Mouse (Mus musculus) neural tube, embryonic 12.5 days (tissue): ENCODE results near the gene Pygo2. TPM values are rescaled to one million over a fixed set of nuclear protein-coding genes. Genes with fewer than 3 reads are reported as not detected.
A peak's percentile ranks its signal among the peaks of the same experiment; 100 is the strongest.
"Not testable (repeated sequence)": the region's sequence is repeated elsewhere in the genome, so short reads cannot be mapped to it uniquely, and the experiment has no call there.

ENCODE experiments used
- ATAC-seq: fragments of 200-750 bp; cut with Nextera tagmentation; 2 replicates; pipeline ENCODE4 v1.8.0; 2017; ENCODE audit warnings: low read depth, mild to moderate bottlenecking, moderate TSS enrichment, moderate library complexity; ENCODE audit not compliant: low FRiP score
- H3K27ac ChIP-seq: fragments of 300-500 bp; sonication (generic); 2 replicates; pipeline ENCODE4 v1.5.1; 2016
- H3K27me3 ChIP-seq: fragments of 300-500 bp; sonication (generic); replicated peaks from 2 replicates; pipeline ENCODE4 v1.6.1; 2016; ENCODE audit warnings: mild to moderate bottlenecking
- H3K36me3 ChIP-seq: fragments of 300-500 bp; sonication (generic); 2 replicates; pipeline ENCODE4 v1.6.1; 2016; ENCODE audit warnings: mild to moderate bottlenecking
- H3K4me1 ChIP-seq: fragments of 300-500 bp; sonication (generic); 2 replicates; pipeline ENCODE4 v1.6.1; 2016
- H3K4me2 ChIP-seq: fragments of 300-500 bp; sonication (generic); replicated peaks from 2 replicates; pipeline ENCODE4 v1.6.1; 2016; ENCODE audit warnings: mild to moderate bottlenecking
- H3K4me3 ChIP-seq: fragments of 300-500 bp; sonication (generic); 2 replicates; pipeline ENCODE4 v1.5.1; 2016
- H3K9ac ChIP-seq: fragments of 300-500 bp; sonication (generic); 2 replicates; pipeline ENCODE4 v1.6.1; 2016; ENCODE audit warnings: mild to moderate bottlenecking
- H3K9me3 ChIP-seq: fragments of 300-500 bp; sonication (generic); 2 replicates; pipeline ENCODE4 v1.6.1; 2016; ENCODE audit warnings: mild to moderate bottlenecking
- WGBS: fragments of 180-500 bp; shearing (Covaris S2); methylation state at CpG from one replicate; pipeline ENCODE4 v1.1.7; 2016; 5-methylcytosine and 5-hydroxymethylcytosine counted together
- polyA plus RNA-seq: library from polyadenylated mRNA; unstranded; fragments of >200 nt; fragmentation: Nextera tagmentation; extraction: Ambion mirVana; gene quantifications from 2 replicates; pipeline ENCODE4 v1.2.1, GENCODE M21; 2016

The Pygo2 gene
- polyA plus RNA-seq, 1 experiment from 2014 or later: 55.9 TPM

GRCm38 (mm10) chr3:89425876-89426275 lies 4.1 kb upstream of the Pygo2 start:
- WGBS: 88% methylated on average over 4 of the region's 4 CpGs

GRCm38 (mm10) chr3:89429021-89429420 lies 993 bp upstream of the Pygo2 start:
- not testable (repeated sequence) for H3K4me2 ChIP-seq, H3K27ac ChIP-seq, ATAC-seq, H3K9ac ChIP-seq, H3K27me3 ChIP-seq, H3K4me3 ChIP-seq, H3K9me3 ChIP-seq
- WGBS: 93% methylated on average over 7 of the region's 7 CpGs
- Histone ChIP-seq H3K36me3 (peaks cover 46% of the 10 kb centered on the region), H3K4me1 (peaks cover 11% of the 10 kb centered on the region)

More at GRCm38 (mm10) chr3:89425876-89426275, 4.1 kb upstream of the Pygo2 start:
- no peak overlapping the region for H3K4me2 ChIP-seq
- peaks cover 31% of the 10 kb centered on the region for H3K4me1 ChIP-seq
- no peaks in the 10 kb centered on the region for H3K9me3 ChIP-seq
- no peak overlapping the region for H3K4me3 ChIP-seq
- no peak overlapping the region for H3K9ac ChIP-seq
- H3K36me3 ChIP-seq: peaks cover 29% of the 10 kb centered on the region
- H3K27me3 ChIP-seq: no peaks in the 10 kb centered on the region
- ATAC-seq: no peak
- H3K27ac ChIP-seq: no peak overlapping the region

GRCm38 (mm10) chr3:89432606-89433005 lies 2.6 kb downstream of the Pygo2 start:
- Histone ChIP-seq H3K27ac (no peak overlapping the region), H3K4me1 (peaks cover 28% of the 10 kb centered on the region), H3K27me3 (no peaks in the 10 kb centered on the region), H3K4me2 (no peak overlapping the region), H3K36me3 (peaks cover 31% of the 10 kb centered on the region), H3K9me3 (no peaks in the 10 kb centered on the region), H3K9ac (no peak overlapping the region), H3K4me3 (no peak overlapping the region)
- 92% methylated on average over 8 of the region's 8 CpGs for WGBS
- ATAC-seq: no peak

- Histone ChIP-seq H3K4me2 (no peak overlapping the region), H3K27ac (no peak overlapping the region), H3K9me3 (no peaks in the 10 kb centered on the region), H3K9ac (no peak overlapping the region), H3K27me3 (no peaks in the 10 kb centered on the region), H3K4me3 (no peak overlapping the region), H3K36me3 (peaks cover 31% of the 10 kb centered on the region), H3K4me1 (peaks cover 28% of the 10 kb centered on the region)
- no peak for ATAC-seq
- WGBS: 83% methylated on average over 11 of the region's 11 CpGs
These were observed 4.5 kb downstream of the Pygo2 start for GRCm38 (mm10) chr3:89434532-89434931.

GRCm38 (mm10) chr3:89435041-89435440 lies 5.0 kb downstream of the Pygo2 start:
- H3K27ac ChIP-seq: no peak overlapping the region
- H3K9me3 ChIP-seq: no peaks in the 10 kb centered on the region
- no peaks in the 10 kb centered on the region for H3K27me3 ChIP-seq
- no peak for ATAC-seq
- H3K4me3 ChIP-seq: no peak overlapping the region
- H3K36me3 ChIP-seq: peaks cover 31% of the 10 kb centered on the region
- H3K9ac ChIP-seq: no peak overlapping the region
- peaks cover 28% of the 10 kb centered on the region for H3K4me1 ChIP-seq
- 72% methylated on average over 7 of the region's 7 CpGs for WGBS
- no peak overlapping the region for H3K4me2 ChIP-seq

GRCm38 (mm10) chr3:89436176-89437113 lies 6.4 kb downstream of the Pygo2 start, which contains the start of gene Pbxip1:
Gene Pbxip1 (plus strand): TSS chr3:89436706.
- H3K9me3 ChIP-seq: no peaks in the 10 kb centered on the region
- H3K4me1 ChIP-seq: peaks cover 17% of the 10 kb centered on the region
- peak within 1 kb of the TSS; percentile 29 for H3K4me3 ChIP-seq
- WGBS: 5% methylated on average over 16 of the region's 16 CpGs
- H3K27me3 ChIP-seq: no peaks in the 10 kb centered on the region
- no peak within 1 kb of the TSS for H3K27ac ChIP-seq
- H3K4me2 ChIP-seq: peak within 1 kb of the TSS; percentile 56
- ATAC-seq: peak; percentile 37; the same call in 1 of the 2 replicates
- peaks cover 31% of the 10 kb centered on the region for H3K36me3 ChIP-seq
- peak within 1 kb of the TSS; percentile 26 for H3K9ac ChIP-seq

- peak overlapping the region; percentile 56 for H3K4me2 ChIP-seq
- WGBS: 24% methylated on average over 5 of the region's 5 CpGs
- H3K9ac ChIP-seq: peak overlapping the region; percentile 26; the same call in 1 of the 2 replicates
- no peaks in the 10 kb centered on the region for H3K9me3 ChIP-seq
- H3K4me1 ChIP-seq: peaks cover 17% of the 10 kb centered on the region; the same call in 1 of the 2 replicates
- H3K27me3 ChIP-seq: no peaks in the 10 kb centered on the region
- H3K4me3 ChIP-seq: peak overlapping the region; percentile 29; the same call in 1 of the 2 replicates
- no peak for ATAC-seq
- peaks cover 29% of the 10 kb centered on the region for H3K36me3 ChIP-seq
- no peak overlapping the region for H3K27ac ChIP-seq
These were observed 7.3 kb downstream of the Pygo2 start for GRCm38 (mm10) chr3:89437269-89437668.

- no peaks in the 10 kb centered on the region for H3K27me3 ChIP-seq
- ATAC-seq: no peak
- H3K4me2 ChIP-seq: no peak overlapping the region
- no peaks in the 10 kb centered on the region for H3K9me3 ChIP-seq
- WGBS: 95% methylated on average over 2 of the region's 2 CpGs
- H3K36me3 ChIP-seq: peaks cover 3% of the 10 kb centered on the region; the same call in 1 of the 2 replicates
- no peak overlapping the region for H3K27ac ChIP-seq
- no peak overlapping the region for H3K4me3 ChIP-seq
- H3K4me1 ChIP-seq: peaks cover 17% of the 10 kb centered on the region; the same call in 1 of the 2 replicates
- no peak overlapping the region for H3K9ac ChIP-seq
These were observed 10.7 kb downstream of the Pygo2 start for GRCm38 (mm10) chr3:89440691-89441090.

GRCm38 (mm10) chr3:89448720-89449537 lies 18.9 kb downstream of the Pygo2 start:
- Histone ChIP-seq H3K9ac (no peak overlapping the region), H3K27ac (no peak overlapping the region), H3K4me2 (no peak overlapping the region), H3K4me1 (no peaks in the 10 kb centered on the region), H3K4me3 (no peak overlapping the region), H3K36me3 (peaks cover 11% of the 10 kb centered on the region), H3K27me3 (no peaks in the 10 kb centered on the region), H3K9me3 (no peaks in the 10 kb centered on the region)
- WGBS: 78% methylated on average over 13 of the region's 13 CpGs
- ATAC-seq: no peak

- ATAC-seq: peak; percentile 69
- Histone ChIP-seq H3K9ac (no peak overlapping the region), H3K27me3 (no peaks in the 10 kb centered on the region), H3K4me1 (no peaks in the 10 kb centered on the region), H3K9me3 (no peaks in the 10 kb centered on the region), H3K27ac (no peak overlapping the region), H3K36me3 (peaks cover 11% of the 10 kb centered on the region), H3K4me2 (no peak overlapping the region), H3K4me3 (no peak overlapping the region)
- 35% methylated on average over 7 of the region's 7 CpGs for WGBS
These were observed 19.5 kb downstream of the Pygo2 start for GRCm38 (mm10) chr3:89449541-89449940.

- Histone ChIP-seq H3K9me3 (no peaks in the 10 kb centered on the region), H3K27ac (no peak overlapping the region), H3K27me3 (no peaks in the 10 kb centered on the region), H3K36me3 (no peaks in the 10 kb centered on the region), H3K4me3 (no peak overlapping the region), H3K9ac (no peak overlapping the region), H3K4me1 (peaks cover 4% of the 10 kb centered on the region; the same call in 1 of the 2 replicates), H3K4me2 (no peak overlapping the region)
- ATAC-seq: no peak
- WGBS: 83% methylated on average over 1 of the region's 1 CpGs
These were observed 21.9 kb downstream of the Pygo2 start for GRCm38 (mm10) chr3:89451916-89452315.
